Mouse (Mus musculus) kidney, adult 2 months (tissue): ENCODE results near the gene Zfyve26.
A peak's percentile ranks its signal among the peaks of the same experiment; 100 is the strongest.

ENCODE experiments used
- CTCF ChIP-seq: fragments of 200-500 bp; conservative IDR thresholded peaks from 2 replicates; pipeline ENCODE4 v1.5.1; 2011; ENCODE audit warnings: low read depth, mild to moderate bottlenecking, control low read depth, low read length, moderate library complexity, mixed read lengths; ENCODE audit not compliant: insufficient read depth, insufficient read length
- POLR2A ChIP-seq: fragments of 200-500 bp; IDR thresholded peaks from one replicate; pipeline ENCODE4 v1.6.1; 2011; ENCODE audit warnings: low read depth, low read length, control low read depth

DNA sequence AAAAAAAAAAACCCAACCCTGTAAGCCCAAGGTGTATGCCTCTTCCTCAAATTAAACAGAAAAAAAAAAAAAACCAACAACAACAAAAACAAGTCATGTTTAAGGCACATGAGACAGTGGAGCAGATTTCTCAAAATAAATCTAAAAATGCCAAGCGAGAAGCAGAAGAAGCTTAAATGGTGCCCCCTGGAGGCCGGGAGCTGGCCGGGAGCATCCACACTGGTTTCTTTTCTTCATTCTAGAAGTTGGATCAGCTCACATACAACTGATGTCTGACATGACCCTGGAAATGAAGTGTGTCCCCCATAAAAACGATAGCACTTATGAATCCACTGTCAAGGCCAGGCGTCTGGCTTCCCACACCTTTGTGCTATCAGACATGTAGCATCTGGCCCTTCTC, 35.1 kb downstream of the Zfyve26 start:
- no peak for TF ChIP-seq POLR2A
- TF ChIP-seq CTCF: peak; percentile 44; the same call in 1 of the 2 replicates
